Mouse (Mus musculus) limb, embryonic 13.5 days (tissue): ENCODE measurements around the gene Fcrl1. TPM values are rescaled to one million over a fixed set of nuclear protein-coding genes. Genes with fewer than 3 reads are reported as not detected.

ENCODE experiments used
- ATAC-seq: fragments of 200-750 bp; cut with Nextera tagmentation; 2 replicates; pipeline ENCODE4 v1.8.0; 2017; ENCODE audit warnings: low read depth, moderate number of reproducible peaks, moderate TSS enrichment; ENCODE audit not compliant: low FRiP score
- H3K27ac ChIP-seq: fragments of 300-500 bp; sonication (generic); 2 replicates; pipeline ENCODE4 v1.5.1; 2015; ENCODE audit warnings: inconsistent platforms, mild to moderate bottlenecking, moderate library complexity
- H3K27me3 ChIP-seq: fragments of 300-500 bp; sonication (generic); 2 replicates; pipeline ENCODE4 v1.6.1; 2015; ENCODE audit warnings: mild to moderate bottlenecking, inconsistent platforms
- H3K36me3 ChIP-seq: fragments of 300-500 bp; sonication (generic); 2 replicates; pipeline ENCODE4 v1.6.1; 2015; ENCODE audit warnings: inconsistent platforms, mild to moderate bottlenecking, moderate library complexity
- H3K4me1 ChIP-seq: fragments of 300-500 bp; sonication (generic); 2 replicates; pipeline ENCODE4 v1.6.1; 2015; ENCODE audit warnings: inconsistent platforms
- H3K4me2 ChIP-seq: fragments of 300-500 bp; sonication (generic); replicated peaks from 2 replicates; pipeline ENCODE4 v1.6.1; 2015; ENCODE audit warnings: inconsistent platforms, mild to moderate bottlenecking, moderate library complexity
- H3K4me3 ChIP-seq: fragments of 300-500 bp; sonication (generic); 2 replicates; pipeline ENCODE4 v1.5.1; 2015; ENCODE audit warnings: moderate library complexity, mild to moderate bottlenecking, inconsistent platforms
- H3K9ac ChIP-seq: fragments of 300-500 bp; sonication (generic); 2 replicates; pipeline ENCODE4 v1.6.1; 2015; ENCODE audit warnings: mild to moderate bottlenecking, inconsistent platforms
- H3K9me3 ChIP-seq: fragments of 300-500 bp; sonication (generic); 2 replicates; pipeline ENCODE4 v1.6.1; 2016; ENCODE audit warnings: inconsistent platforms
- WGBS: fragments of 180-500 bp; shearing (Covaris S2); methylation state at CpG from one replicate; pipeline ENCODE4 v1.1.7; 2015; 5-methylcytosine and 5-hydroxymethylcytosine counted together
- polyA plus RNA-seq: library from polyadenylated mRNA; unstranded; fragments of >200 nt; fragmentation: Nextera tagmentation; extraction: Ambion mirVana; gene quantifications from 2 replicates; pipeline ENCODE4 v1.2.1, GENCODE M21; 2015

Gene Fcrl1
- polyA plus RNA-seq, 1 experiment from 2014 or later = 0.15 TPM

DNA sequence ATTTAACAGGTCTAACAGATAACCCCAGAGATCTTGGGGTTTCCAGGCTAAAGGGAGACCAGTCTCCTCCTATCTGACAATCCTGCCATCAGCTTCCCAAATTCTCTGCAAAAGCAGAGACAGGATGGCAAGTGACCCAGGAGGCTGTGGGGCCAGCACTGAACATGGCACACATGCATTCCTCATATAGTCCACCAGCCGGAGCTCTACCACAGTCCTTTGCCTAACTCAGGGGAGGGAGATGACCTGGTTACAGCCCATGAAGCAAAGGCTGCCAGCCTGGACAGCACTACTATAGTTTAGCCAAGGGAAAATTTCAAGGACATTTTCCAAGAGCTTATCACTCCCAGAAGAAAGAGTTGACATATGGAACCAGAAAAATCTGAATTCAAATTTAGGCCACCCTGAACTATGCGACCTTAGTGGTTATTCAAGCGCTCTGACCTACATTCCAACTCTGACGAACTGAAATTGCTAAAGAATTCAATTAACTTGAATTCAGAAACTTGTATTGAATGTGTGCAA, 46.3 kb downstream of the Fcrl1 start:
- no peaks in the 10 kb centered on the region for H3K27me3 ChIP-seq
- no peaks in the 10 kb centered on the region for H3K9me3 ChIP-seq
- no peak overlapping the region for H3K4me3 ChIP-seq
- ATAC-seq = no peak
- WGBS = 81% methylated on average over 4 of the region's 4 CpGs
- H3K27ac ChIP-seq = no peak overlapping the region
- H3K9ac ChIP-seq = no peak overlapping the region
- H3K4me2 ChIP-seq = no peak overlapping the region
- no peaks in the 10 kb centered on the region for H3K4me1 ChIP-seq
- no peaks in the 10 kb centered on the region for H3K36me3 ChIP-seq

DNA sequence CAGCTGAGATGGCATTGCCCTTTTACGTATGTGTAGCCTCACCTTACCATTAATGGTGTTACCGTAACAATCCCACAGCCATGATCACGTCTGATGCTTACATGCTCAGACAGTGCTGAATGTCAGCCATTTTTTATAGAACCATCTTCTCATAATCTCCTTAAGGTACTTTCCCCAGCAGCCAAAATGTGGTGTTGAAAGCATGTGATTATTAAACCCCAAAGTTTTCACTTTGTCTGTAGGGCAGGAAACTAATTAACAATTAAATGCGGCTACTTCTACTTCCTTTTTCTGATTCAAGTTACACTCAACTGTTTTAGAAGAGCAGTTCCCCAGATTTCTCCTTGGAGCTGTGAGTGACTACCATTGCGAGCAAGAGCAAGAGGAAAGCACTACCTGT, 59.3 kb downstream of the Fcrl1 start, which contains the start of gene Fcrl5:
Fcrl5 (plus strand) TSS at position 295 of the 400 bp plus-strand sequence.
- H3K36me3 ChIP-seq = no peaks in the 10 kb centered on the region
- no peak within 1 kb of the TSS for H3K4me3 ChIP-seq
- H3K27me3 ChIP-seq = no peaks in the 10 kb centered on the region
- H3K9me3 ChIP-seq = no peaks in the 10 kb centered on the region
- H3K27ac ChIP-seq = no peak within 1 kb of the TSS
- H3K4me1 ChIP-seq = no peaks in the 10 kb centered on the region
- whole genome bisulfite sequencing = 83% methylated on average over 5 of the region's 5 CpGs
- H3K4me2 ChIP-seq = no peak within 1 kb of the TSS
- H3K9ac ChIP-seq = no peak within 1 kb of the TSS
- no peak for ATAC-seq

DNA sequence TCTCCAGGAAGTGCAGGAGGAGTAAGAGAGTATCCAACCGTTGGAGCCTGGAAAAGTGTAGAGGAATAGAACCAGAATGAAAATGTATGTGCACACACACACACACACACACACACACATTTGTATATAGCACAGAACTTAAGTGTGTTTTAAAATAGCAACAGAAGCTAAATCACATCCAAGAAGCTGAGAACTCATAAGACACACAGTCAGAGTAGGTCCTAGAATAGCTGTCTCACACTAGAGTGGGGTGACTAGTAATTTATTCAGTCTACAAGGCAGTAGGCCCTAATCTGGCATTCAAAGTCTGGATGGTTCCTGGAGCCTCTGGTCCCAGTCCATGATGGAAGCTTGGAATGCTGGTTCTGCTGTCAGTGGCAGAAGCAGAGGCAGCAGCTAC, 64.4 kb downstream of the Fcrl1 start:
- H3K36me3 ChIP-seq = no peaks in the 10 kb centered on the region
- no peak overlapping the region for H3K27ac ChIP-seq
- H3K4me1 ChIP-seq = no peaks in the 10 kb centered on the region
- H3K4me3 ChIP-seq = no peak overlapping the region
- no peaks in the 10 kb centered on the region for H3K9me3 ChIP-seq
- ATAC-seq = no peak
- 81% methylated on average over 1 of the region's 1 CpGs for WGBS
- no peak overlapping the region for H3K4me2 ChIP-seq
- H3K27me3 ChIP-seq = no peaks in the 10 kb centered on the region
- H3K9ac ChIP-seq = no peak overlapping the region

DNA sequence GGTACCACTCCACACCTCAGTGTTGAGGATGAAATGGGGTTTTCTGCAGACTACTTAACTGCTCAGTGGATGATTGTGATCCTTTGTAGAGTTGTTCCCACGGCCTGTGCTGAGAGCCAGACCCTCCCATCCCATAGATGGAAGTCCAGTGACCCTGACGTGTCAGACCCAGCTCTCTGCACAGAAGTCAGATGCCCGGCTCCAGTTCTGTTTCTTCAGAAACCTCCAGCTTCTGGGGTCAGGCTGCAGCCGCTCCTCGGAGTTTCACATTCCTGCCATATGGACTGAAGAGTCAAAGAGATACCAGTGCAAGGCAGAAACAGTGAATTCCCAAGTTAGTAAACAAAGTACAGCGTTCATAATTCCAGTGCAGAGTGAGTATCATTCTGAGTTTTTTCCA, 67.8 kb downstream of the Fcrl1 start:
- no peak overlapping the region for H3K4me2 ChIP-seq
- no peaks in the 10 kb centered on the region for H3K27me3 ChIP-seq
- no peaks in the 10 kb centered on the region for H3K36me3 ChIP-seq
- no peak overlapping the region for H3K9ac ChIP-seq
- no peak overlapping the region for H3K4me3 ChIP-seq
- H3K27ac ChIP-seq = no peak overlapping the region
- ATAC-seq = no peak
- no peaks in the 10 kb centered on the region for H3K4me1 ChIP-seq
- 60% methylated on average over 6 of the region's 6 CpGs for WGBS
- no peaks in the 10 kb centered on the region for H3K9me3 ChIP-seq

Other genes starting within 250 kb of the Fcrl1 start
- gene Kirrel, start 201.6 kb upstream of the Fcrl1 start, polyA plus RNA-seq = 25.6 and 26.1 TPM in 2 replicates
- 12.4 and 14.1 TPM in 2 replicates for gene Fcrls, start 112.6 kb upstream of the Fcrl1 start, polyA plus RNA-seq
- 0.27 and 0.33 TPM in 2 replicates for gene Cd5l, start 18.5 kb upstream of the Fcrl1 start, polyA plus RNA-seq
- not detected in 2 replicates for gene Fcrl5, start 59.4 kb downstream of the Fcrl1 start, polyA plus RNA-seq
- 18.2 and 21.1 TPM in 2 replicates for gene Etv3, start 149.0 kb downstream of the Fcrl1 start, polyA plus RNA-seq
- gene Arhgef11, start 241.2 kb downstream of the Fcrl1 start, polyA plus RNA-seq = 16.0 and 18.8 TPM in 2 replicates